Mouse (Mus musculus) adrenal gland, adult 18-20 months (tissue): ENCODE measurements around the gene Ccpg1os. TPM values are rescaled to one million over a fixed set of nuclear protein-coding genes. Genes with fewer than 3 reads are reported as not detected.

Experiments used
- DNase-seq, 2 experiments: peaks; one replicate each; pipeline ENCODE4 v3.0.0; 2021 to 2022; ENCODE audit warnings: low spot score in 2 of 2
- long read RNA-seq, 2 experiments: library from polyadenylated mRNA; stranded (forward); transcript quantifications; one replicate each; pipeline ENCODE4 v2.0.0; 2021
- total RNA-seq, 2 experiments: library from RNA; stranded (reverse); gene quantifications; 1 replicate in 1 of 2; 2 replicates in 1 of 2; pipeline ENCODE4 v1.2.3; 2021

The Ccpg1os gene
- 10 to 100 TPM; 12.2 to 13.9 TPM for total RNA-seq
- long read RNA-seq, experiment 1: 0 reads
- long read RNA-seq, experiment 2, transcript Ccpg1os-201 (2 exons, 711 nt): major isoform, 10 of 11 reads
- long read RNA-seq, experiment 2, partial matches to known transcripts: 0 of 11 reads
- long read RNA-seq, experiment 2, other reads (novel, unspliced or antisense): 1 of 11 reads

- DNase-seq: peak; percentile 86 to 87
These were observed at the start of gene Ccpg1os, which contains the start of gene Ccpg1 for GRCm38 (mm10) chr9:72985250-72986220. Gene Ccpg1os, minus strand, starts transcription at chr9:72985382. Gene Ccpg1, plus strand, starts transcription at chr9:72985429.

GRCm38 (mm10) chr9:73033406-73033805 is 48.2 kb upstream of the Ccpg1os start:
- no peak for DNase-seq

DNA sequence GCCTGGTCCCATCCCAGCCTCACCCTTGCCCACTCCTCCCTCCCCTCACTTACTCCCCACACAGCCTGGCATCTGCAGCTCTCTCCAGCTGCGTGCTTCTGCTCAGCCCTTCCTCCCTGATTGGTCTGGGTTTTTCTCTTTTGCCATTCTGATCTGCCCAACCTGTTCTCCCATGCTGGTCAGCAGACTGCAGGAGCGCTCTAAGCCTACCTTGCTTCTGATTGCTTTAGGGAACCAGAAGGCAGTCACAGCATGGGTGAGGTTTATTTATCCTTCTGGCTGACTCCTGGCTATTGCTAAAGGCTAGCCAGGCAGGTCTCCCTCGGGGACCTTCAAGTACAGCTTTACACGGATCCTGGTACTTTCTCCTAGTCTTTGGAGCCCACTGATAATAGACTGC is 46.2 kb upstream of the Ccpg1os start:
- no peak for DNase-seq

DNA sequence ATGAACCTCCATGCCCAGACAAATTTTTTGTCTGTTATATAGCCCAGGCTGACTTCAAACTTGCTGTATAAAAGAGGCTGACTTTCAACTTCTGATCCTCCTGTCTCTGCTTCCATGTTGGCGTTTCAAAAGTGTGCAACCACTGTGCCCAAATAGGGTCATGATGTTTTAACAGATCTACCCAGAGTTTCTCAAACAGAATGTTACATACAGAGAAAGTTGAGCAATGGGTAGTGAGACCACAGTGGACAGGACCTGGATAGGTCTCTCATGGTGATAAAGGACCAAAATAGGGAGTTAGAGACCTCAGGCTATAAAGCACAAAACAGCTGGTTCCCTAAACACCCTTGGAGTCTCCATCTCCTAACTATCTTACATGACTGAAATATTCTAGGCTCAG is 45.3 kb upstream of the Ccpg1os start:
- DNase-seq: no peak

GRCm38 (mm10) chr9:73025818-73026636 is 40.8 kb upstream of the Ccpg1os start:
- no peak for DNase-seq

DNA sequence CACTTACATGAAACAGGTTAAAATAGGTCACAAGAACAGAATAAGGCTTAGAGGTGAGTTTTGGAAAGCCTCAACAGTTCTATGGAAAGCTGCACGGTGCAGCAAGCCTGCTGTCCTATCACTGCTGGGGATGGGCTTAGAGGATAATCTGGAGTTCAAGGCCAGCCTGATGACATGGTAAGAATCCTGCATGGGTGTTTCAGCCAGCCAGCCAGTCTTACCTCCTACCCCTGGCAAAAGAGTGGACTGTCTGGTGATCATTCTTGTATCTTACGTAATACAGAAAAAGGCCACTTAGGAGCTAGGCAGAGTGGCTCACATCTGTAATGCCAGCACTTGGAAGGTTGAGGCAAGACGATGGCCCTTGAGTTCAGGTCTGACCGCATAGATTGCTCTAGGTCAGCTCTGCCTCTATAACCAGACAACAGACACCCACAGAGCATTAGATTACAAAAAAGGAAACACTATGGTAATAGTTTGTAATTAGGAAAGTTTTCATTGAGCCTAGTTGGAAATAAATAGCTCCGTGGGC is 35.5 kb upstream of the Ccpg1os start:
- DNase-seq: no peak

- DNase-seq: no peak
These were observed 34.7 kb upstream of the Ccpg1os start for GRCm38 (mm10) chr9:73019841-73020240.

DNA sequence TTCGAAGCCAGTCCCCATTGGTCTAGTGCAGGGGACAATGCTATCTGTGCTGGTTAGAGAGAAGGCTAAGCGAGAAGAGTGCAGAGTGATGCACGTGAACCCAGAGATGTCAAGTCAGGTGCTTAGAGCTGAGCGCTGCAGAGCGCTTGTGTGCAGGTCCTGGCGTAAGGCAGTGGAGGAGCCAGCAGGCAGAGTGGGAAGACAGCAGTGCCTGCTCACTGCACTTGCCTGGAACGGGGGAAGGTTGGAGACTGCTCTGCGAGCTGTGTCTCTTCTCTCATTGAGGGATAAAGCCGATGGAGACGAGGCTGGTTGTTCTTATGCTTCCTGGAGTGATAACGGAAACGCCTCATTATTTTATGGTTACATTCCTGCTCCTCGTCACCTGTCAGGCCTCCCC is 29.5 kb upstream of the Ccpg1os start:
- no peak for DNase-seq

- DNase-seq: no peak
These were observed 27.4 kb upstream of the Ccpg1os start for GRCm38 (mm10) chr9:73012629-73013028.

DNA sequence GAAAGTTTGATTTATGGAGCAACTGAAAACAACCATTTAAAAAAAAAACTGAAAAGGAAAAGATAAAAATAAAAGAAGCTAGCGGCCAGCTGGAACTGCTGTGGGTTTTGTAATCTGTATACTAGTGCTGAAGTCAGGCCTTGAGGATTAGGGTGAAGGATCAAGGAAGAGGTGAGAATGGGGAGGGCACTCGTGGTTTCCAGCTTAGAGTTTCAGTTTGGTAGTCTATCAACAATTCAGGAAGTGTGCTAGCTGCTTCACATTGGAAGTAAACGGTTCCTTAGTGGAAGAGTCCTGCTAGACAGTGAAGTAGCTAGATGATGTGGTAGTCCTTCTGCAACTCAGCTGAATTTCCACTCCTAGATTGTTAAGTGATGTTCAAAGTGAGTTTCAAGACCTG is 23.2 kb upstream of the Ccpg1os start:
- DNase-seq: no peak

DNA sequence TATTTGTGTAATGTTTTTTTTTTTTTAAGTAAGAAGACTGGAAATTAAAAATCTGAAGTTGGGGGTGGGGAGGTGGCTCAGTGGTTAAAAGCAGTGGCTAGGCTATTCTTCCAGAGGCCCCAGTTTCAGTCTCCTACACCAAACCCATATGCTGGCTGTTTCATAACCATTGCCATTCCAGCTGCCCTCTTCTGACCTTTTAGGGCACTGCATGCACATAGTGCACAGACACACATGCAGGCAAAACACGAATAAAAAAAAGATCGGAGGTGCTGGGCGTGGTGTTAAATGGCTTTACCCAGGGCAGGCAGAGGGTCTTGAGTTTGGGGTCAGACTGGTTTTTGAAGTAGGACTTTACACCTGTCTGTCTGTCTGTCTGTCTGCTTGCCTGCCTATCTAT is 21.0 kb upstream of the Ccpg1os start:
- no peak for DNase-seq

GRCm38 (mm10) chr9:73005106-73005505 is 19.9 kb upstream of the Ccpg1os start:
- no peak for DNase-seq

DNA sequence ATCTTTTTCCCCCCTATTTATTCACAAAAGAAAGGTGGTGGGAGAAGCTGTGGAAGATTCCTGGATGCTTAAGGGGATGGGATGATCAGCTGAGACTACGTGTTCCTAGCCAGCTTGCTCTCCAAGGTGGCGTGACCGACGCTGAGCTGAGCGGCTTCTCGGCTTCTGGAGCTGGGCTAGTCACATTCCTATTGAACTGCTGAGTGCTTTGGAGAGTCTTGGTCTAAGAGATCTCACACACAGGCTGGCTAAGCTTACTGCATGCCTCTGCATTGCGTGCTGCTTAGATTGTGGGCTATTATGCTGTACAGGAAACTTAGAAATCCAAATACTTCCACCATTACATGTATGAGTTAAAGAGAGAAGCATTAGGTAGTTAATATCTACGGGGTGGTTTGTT is 18.9 kb upstream of the Ccpg1os start:
- DNase-seq: no peak

- DNase-seq: no peak
These were observed 17.0 kb upstream of the Ccpg1os start for GRCm38 (mm10) chr9:73002177-73002576.

DNA sequence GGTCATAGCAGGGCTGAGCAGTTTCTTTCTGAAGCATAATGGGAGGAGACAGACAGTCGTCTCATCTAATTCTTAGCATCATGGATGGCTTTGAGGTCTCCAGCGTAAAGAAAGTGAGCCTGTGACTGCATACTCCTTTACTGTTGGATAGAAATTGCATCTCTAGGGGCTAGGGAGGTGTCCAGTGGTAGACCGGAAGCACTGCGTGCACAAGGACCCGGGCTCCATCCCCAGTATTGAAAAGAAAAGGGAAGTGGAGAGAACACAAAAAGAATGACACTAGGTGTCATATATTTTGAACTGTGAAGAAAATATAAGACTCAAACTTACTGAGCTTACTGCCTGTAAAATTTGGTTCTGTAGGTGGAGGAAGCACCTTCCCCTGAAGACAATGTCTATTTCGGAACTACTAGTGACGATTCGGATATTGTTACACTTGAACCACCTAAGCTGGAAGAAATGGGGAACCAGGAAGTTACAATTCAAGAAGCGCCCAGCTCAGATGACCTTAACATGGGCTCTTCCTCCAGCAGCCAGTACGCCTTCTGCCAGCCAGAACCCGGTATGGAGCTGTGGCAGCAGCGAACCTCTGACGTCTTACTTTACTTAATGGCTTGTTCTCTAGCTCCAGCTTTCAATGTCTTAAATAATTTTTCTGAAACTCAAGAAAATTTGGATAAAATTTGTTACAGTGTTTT is 16.3 kb upstream of the Ccpg1os start:
- DNase-seq: no peak

GRCm38 (mm10) chr9:73000487-73000886 is 15.3 kb upstream of the Ccpg1os start:
- DNase-seq: no peak

GRCm38 (mm10) chr9:72996806-72997205 is 11.6 kb upstream of the Ccpg1os start:
- DNase-seq: no peak

DNA sequence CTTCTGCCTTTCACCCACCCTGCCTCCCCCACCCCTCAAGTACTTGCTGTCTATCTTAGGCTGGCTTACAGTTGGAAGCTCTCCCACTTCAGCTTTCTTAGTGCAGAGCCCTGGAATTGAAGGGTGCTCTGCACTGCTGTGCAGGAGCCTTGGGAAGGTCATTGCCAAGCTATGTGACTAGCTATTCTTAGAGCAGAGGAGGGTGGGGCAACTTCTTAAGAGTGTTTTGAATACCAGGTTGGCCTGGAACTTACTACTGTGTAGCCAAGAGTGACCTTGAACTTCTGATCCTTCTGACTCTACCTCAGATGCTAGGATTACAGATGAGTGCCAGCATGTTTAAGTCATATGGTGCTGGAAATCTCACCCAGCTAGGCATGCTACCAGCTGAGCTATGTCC is 11.0 kb upstream of the Ccpg1os start:
- DNase-seq: no peak

- no peak for DNase-seq
These were observed 7.4 kb upstream of the Ccpg1os start for GRCm38 (mm10) chr9:72992576-72992975.

DNA sequence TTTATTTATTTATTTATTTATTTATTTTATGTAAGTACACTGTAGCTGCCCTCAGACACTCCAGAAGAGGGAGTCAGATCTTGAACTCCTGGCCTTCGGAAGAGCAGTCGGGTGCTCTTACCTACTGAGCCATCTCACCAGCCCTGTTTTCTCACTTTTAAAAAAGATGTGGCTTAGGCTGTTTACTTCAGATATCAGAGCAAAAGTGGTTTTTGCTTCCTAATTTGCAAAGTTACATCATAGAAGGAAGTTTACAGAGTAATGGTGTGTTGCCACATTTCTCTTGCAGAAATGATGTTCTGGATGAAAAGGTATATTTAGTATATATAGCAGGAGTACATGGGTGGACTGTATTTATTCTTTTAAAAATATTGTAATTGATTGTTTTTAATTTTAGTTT is 6.2 kb upstream of the Ccpg1os start:
- DNase-seq: no peak

DNA sequence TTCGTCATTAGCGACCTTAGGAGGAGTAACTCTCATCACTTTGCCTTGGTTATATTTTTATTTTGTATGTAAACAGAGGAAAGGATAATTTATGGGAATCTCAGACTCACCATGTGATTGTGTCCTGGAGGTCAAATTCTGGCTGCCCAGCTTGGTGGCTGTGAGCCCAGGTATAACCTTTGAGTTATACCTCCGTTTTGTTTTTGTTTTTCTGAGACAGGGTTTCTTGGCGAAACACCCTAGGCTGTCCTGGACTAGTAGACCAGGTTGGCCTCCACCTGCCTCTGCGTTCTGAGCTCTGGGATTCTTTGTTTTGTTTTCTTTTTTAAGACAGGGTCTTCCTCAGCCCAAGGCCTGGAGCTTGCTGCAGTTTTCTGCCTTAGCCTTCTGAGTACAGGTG is 3.5 kb upstream of the Ccpg1os start:
- DNase-seq: no peak
